ENCODE assay signal across 7 mouse cellular contexts in the genomic region with DNA sequence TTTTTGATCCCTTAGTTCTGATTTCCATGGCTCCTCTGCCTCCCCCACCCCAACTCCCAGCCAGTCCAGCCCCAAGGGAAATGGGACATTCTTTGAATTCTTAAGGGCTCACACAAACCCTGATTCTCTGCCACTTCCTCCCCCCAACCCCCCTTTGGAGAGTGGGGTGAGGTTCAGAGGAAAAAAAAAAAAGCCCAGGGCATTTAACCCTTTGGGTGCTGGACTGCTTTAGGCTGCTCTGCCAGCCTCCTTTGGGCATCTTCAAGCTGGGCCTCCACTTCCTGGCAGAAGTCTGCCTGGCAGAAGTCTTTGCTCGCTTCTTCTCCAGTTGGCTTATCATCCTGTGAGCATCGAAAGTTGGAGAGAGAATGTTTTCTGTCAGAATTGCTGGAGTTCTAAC. TPM values are rescaled to one million over a fixed set of nuclear protein-coding genes. Genes with fewer than 3 reads are reported as not detected.
DNase-seq lines count a peak whose midpoint lies in the region; ATAC-seq and TF ChIP-seq lines count a peak whose summit lies in the region.

No protein-coding gene starts in this region.

- H3K79me3 ChIP-seq in C2C12 (ENCODE audit: low read depth): peaks cover 88% of the 10 kb centered on the region

- H3K27me3 ChIP-seq in C2C12 (ENCODE audit: control insufficient read depth, insufficient read depth, insufficient read length) (no peaks in the 10 kb centered on the region), E14TG2a.4 (ENCODE audit: insufficient read depth, low read length) (no peaks in the 10 kb centered on the region)
- no peaks in the 10 kb centered on the region for H3K27me3 ChIP-seq in heart, adult 2 months (ENCODE audit: control insufficient read depth, insufficient read depth, low read length)
- no peaks in the 10 kb centered on the region for H3K27me3 ChIP-seq in kidney, embryonic 15.5 days
- no peaks in the 10 kb centered on the region for H3K27me3 ChIP-seq in midbrain, embryonic 13.5 days

- H3K9ac ChIP-seq in heart, adult 2 months (ENCODE audit: low read depth, low read length): no peak overlapping the region
- no peak overlapping the region for H3K9ac ChIP-seq in kidney, embryonic 15.5 days
- H3K9ac ChIP-seq in midbrain, embryonic 13.5 days (replicated peaks): no peak overlapping the region; the same call in 1 of the 2 replicates

- no peak for TF ChIP-seq CTCF in C2C12 (IDR thresholded peaks at IDR 0.05; ENCODE audit: control insufficient read depth, insufficient read depth, insufficient read length)
- TF ChIP-seq CTCF in E14TG2a.4 (conservative IDR thresholded peaks at IDR 0.05; ENCODE audit: low read length): no peak
- TF ChIP-seq CTCF in heart, adult 2 months (IDR thresholded peaks at IDR 0.05): no peak

- 37% methylated on average over 2 of the region's 2 CpGs for WGBS in heart, adult 2 months
- WGBS in kidney, embryonic 15.5 days: 60% methylated on average over 2 of the region's 2 CpGs
- WGBS in midbrain, embryonic 13.5 days: 67% methylated on average over 2 of the region's 2 CpGs

- peak overlapping the region; percentile 70 for H3K27ac ChIP-seq in heart, adult 2 months
- peak overlapping the region; percentile 90 for H3K27ac ChIP-seq in kidney, embryonic 15.5 days
- 0 out of 2 replicates have a peak overlapping the region, but pooled peaks have one; percentile 7 for H3K27ac ChIP-seq in midbrain, embryonic 13.5 days

- H3K4me3 ChIP-seq in C2C12 (ENCODE audit: insufficient read depth, poor library complexity, severe bottlenecking) (no peak overlapping the region), E14TG2a.4 (replicated peaks; ENCODE audit: low read length) (peak overlapping the region; percentile 76)
- H3K4me3 ChIP-seq in heart, adult 2 months: no peak overlapping the region; the same call in 1 of the 2 replicates
- H3K4me3 ChIP-seq in kidney, embryonic 15.5 days (replicated peaks): no peak overlapping the region
- H3K4me3 ChIP-seq in midbrain, embryonic 13.5 days (replicated peaks): no peak overlapping the region

- peak overlapping the region; percentile 33 for H3K4me2 ChIP-seq in kidney, embryonic 15.5 days
- H3K4me2 ChIP-seq in midbrain, embryonic 13.5 days (replicated peaks): no peak overlapping the region

- H3ac ChIP-seq in C2C12 (ENCODE audit: control insufficient read depth, insufficient read length, low read depth): no peak overlapping the region

- peak; percentile 62 to 73 for DNase-seq in heart, adult 2 months
- DNase-seq in right cerebral cortex, adult 2 months (ENCODE audit: low spot score in 2 of 2): no peak
- no peak for DNase-seq in spleen, adult 12 weeks (ENCODE audit: low spot score)

- TF ChIP-seq EP300 in heart, adult 2 months (IDR thresholded peaks at IDR 0.05; ENCODE audit: insufficient read depth, low read depth, low read length): peak; percentile 68; the same call in 1 of the 2 replicates

- H3K9me3 ChIP-seq in E14TG2a.4 (ENCODE audit: low read length): no peaks in the 10 kb centered on the region
- H3K9me3 ChIP-seq in kidney, embryonic 15.5 days (replicated peaks): no peaks in the 10 kb centered on the region
- no peaks in the 10 kb centered on the region for H3K9me3 ChIP-seq in midbrain, embryonic 13.5 days

- intact Hi-C loops in heart, adult 2 months (cut with DNase I): no loop called here

- TF ChIP-seq POLR2A in heart, adult 2 months (IDR thresholded peaks at IDR 0.05; ENCODE audit: insufficient read depth, low read depth, low read length): no peak

- H3K4me1 ChIP-seq in E14TG2a.4 (replicated peaks; ENCODE audit: low read depth, low read length): peaks cover 99% of the 10 kb centered on the region
- H3K4me1 ChIP-seq in heart, adult 2 months (ENCODE audit: control insufficient read depth, insufficient read depth, low read length): peaks cover 61% of the 10 kb centered on the region
- peaks cover 96% of the 10 kb centered on the region for H3K4me1 ChIP-seq in kidney, embryonic 15.5 days
- peaks cover 92% of the 10 kb centered on the region for H3K4me1 ChIP-seq in midbrain, embryonic 13.5 days (replicated peaks)

- peaks cover 68% of the 10 kb centered on the region for H3K36me3 ChIP-seq in C2C12 (ENCODE audit: control insufficient read depth, insufficient read depth)
- H3K36me3 ChIP-seq in E14TG2a.4 (ENCODE audit: insufficient read depth, low read length): peaks cover 69% of the 10 kb centered on the region
- H3K36me3 ChIP-seq in heart, adult 2 months (ENCODE audit: control insufficient read depth, insufficient read depth, low read length): peaks cover 32% of the 10 kb centered on the region
- H3K36me3 ChIP-seq in kidney, embryonic 15.5 days: peaks cover 22% of the 10 kb centered on the region
- peaks cover 30% of the 10 kb centered on the region for H3K36me3 ChIP-seq in midbrain, embryonic 13.5 days

- no peak for ATAC-seq in kidney, embryonic 15.5 days (replicated peaks; ENCODE audit: low FRiP score)
- no peak for ATAC-seq in midbrain, embryonic 13.5 days

- peaks cover 100% of the 10 kb centered on the region for H3K79me2 ChIP-seq in C2C12 (ENCODE audit: control insufficient read depth, insufficient read depth)
- peaks cover 2% of the 10 kb centered on the region for H3K79me2 ChIP-seq in heart, adult 2 months (replicated peaks; ENCODE audit: control insufficient read depth, insufficient read depth, low read length)

TF ChIP-seq in C2C12, 6 proteins besides CTCF, POLR2A, EP300 and RAD21:
- TF ChIP-seq MAX (IDR thresholded peaks at IDR 0.05) (peak; percentile 11), MYOG (IDR thresholded peaks at IDR 0.05; ENCODE audit: control insufficient read depth, extremely low read depth, insufficient read length) (no peak)

RNA-seq across cellular contexts. Expression of a gene that starts 9.3 kb away (rescaled TPM):
- polyA plus RNA-seq in C2C12 (2012; fragmentation: generic; extraction: Trizol): 219 TPM
- total RNA-seq in heart, adult 2 months (2021): 10 to 100 TPM; 28.2 to 31.6 TPM
- 31.1 and 38.5 TPM in 2 replicates for polyA plus RNA-seq in heart, adult 2 months (2012; rRNA removed)
- 104 and 108 TPM in 2 replicates for polyA plus RNA-seq in kidney, embryonic 15.5 days (2015; fragmentation: Nextera tagmentation; extraction: Ambion mirVana)
- 136 and 137 TPM in 2 replicates for polyA plus RNA-seq in midbrain, embryonic 13.5 days (2015; fragmentation: Nextera tagmentation; extraction: Ambion mirVana)

RNA-seq across cellular contexts. Expression of a gene that starts 25.9 kb away (rescaled TPM):
- polyA plus RNA-seq in C2C12 (2012; fragmentation: generic; extraction: Trizol): 1,391 TPM
- total RNA-seq in heart, adult 2 months (2021): 100 to 1,000 TPM; 509 to 574 TPM
- polyA plus RNA-seq in heart, adult 2 months (2012; rRNA removed): 103 and 140 TPM in 2 replicates
- polyA plus RNA-seq in kidney, embryonic 15.5 days (2015; fragmentation: Nextera tagmentation; extraction: Ambion mirVana): 565 and 652 TPM in 2 replicates
- 363 and 377 TPM in 2 replicates for polyA plus RNA-seq in midbrain, embryonic 13.5 days (2015; fragmentation: Nextera tagmentation; extraction: Ambion mirVana)

RNA-seq across cellular contexts. Expression of a gene that starts 32.4 kb away (rescaled TPM):
- 0.14 TPM for polyA plus RNA-seq in C2C12 (2012; fragmentation: generic; extraction: Trizol)
- not detected for total RNA-seq in heart, adult 2 months (2021)
- polyA plus RNA-seq in heart, adult 2 months (2012; rRNA removed): 0.20 TPM in 1 of 2 replicates, not detected in the other
- polyA plus RNA-seq in kidney, embryonic 15.5 days (2015; fragmentation: Nextera tagmentation; extraction: Ambion mirVana): 0.62 and 0.67 TPM in 2 replicates
- polyA plus RNA-seq in midbrain, embryonic 13.5 days (2015; fragmentation: Nextera tagmentation; extraction: Ambion mirVana): 0.81 and 1.1 TPM in 2 replicates

RNA-seq across cellular contexts. Expression of a gene that starts 32.5 kb away (rescaled TPM):
- polyA plus RNA-seq in C2C12 (2012; fragmentation: generic; extraction: Trizol): 4.9 TPM
- 1 to 10 TPM in 1 of 2 experiments, under 1 TPM in 1; 0.64 to 1.6 TPM for total RNA-seq in heart, adult 2 months (2021)
- polyA plus RNA-seq in heart, adult 2 months (2012; rRNA removed): 2.3 and 2.7 TPM in 2 replicates
- 7.4 and 7.5 TPM in 2 replicates for polyA plus RNA-seq in kidney, embryonic 15.5 days (2015; fragmentation: Nextera tagmentation; extraction: Ambion mirVana)
- 23.2 and 24.8 TPM in 2 replicates for polyA plus RNA-seq in midbrain, embryonic 13.5 days (2015; fragmentation: Nextera tagmentation; extraction: Ambion mirVana)

RNA-seq across cellular contexts. Expression of a gene that starts 41.7 kb away (rescaled TPM):
- 8.7 TPM for polyA plus RNA-seq in C2C12 (2012; fragmentation: generic; extraction: Trizol)
- total RNA-seq in heart, adult 2 months (2021): 1 to 10 TPM; 7.6 to 7.9 TPM
- polyA plus RNA-seq in heart, adult 2 months (2012; rRNA removed): 6.0 and 8.7 TPM in 2 replicates
- 19.2 and 19.5 TPM in 2 replicates for polyA plus RNA-seq in kidney, embryonic 15.5 days (2015; fragmentation: Nextera tagmentation; extraction: Ambion mirVana)
- polyA plus RNA-seq in midbrain, embryonic 13.5 days (2015; fragmentation: Nextera tagmentation; extraction: Ambion mirVana): 19.0 and 19.6 TPM in 2 replicates

Comparison
In these comparisons a context has a peak if more than half of its experiments do, and no peak if none do; other contexts are left out.
1. DNase-seq: peak in heart, adult 2 months (2 of 2); none in right cerebral cortex, adult 2 months (0 of 2) and spleen, adult 12 weeks (single experiment).
2. H3K27ac ChIP-seq: peak in every context shown above with its lines; median percentile 90 in kidney, embryonic 15.5 days; 70 in heart, adult 2 months; 7 in midbrain, embryonic 13.5 days.